Mouse (Mus musculus): ENCODE data around the gene Igfbp6. TPM values are rescaled to one million over a fixed set of nuclear protein-coding genes. Genes with fewer than 3 reads are reported as not detected.

Igfbp6 gene
- 1.2 TPM in 1 of 2 replicates, not detected in the other for polyA plus RNA-seq (2012; ENCODE audit: insufficient read depth, low replicate concordance)

GRCm38 (mm10) chr15:102144274-102144711 lies at the start of gene Igfbp6:
Gene Igfbp6, plus strand, starts transcription at chr15:102144362.
- Histone ChIP-seq H3K4me1 (peaks cover 54% of the 10 kb centered on the region), H3K9me3 (no peaks in the 10 kb centered on the region), H3K36me3 (replicated peaks; ENCODE audit: low read length) (no peaks in the 10 kb centered on the region), H3K4me3 (replicated peaks) (no peak within 1 kb of the TSS), H3K27me3 (replicated peaks) (peaks cover 43% of the 10 kb centered on the region)
- TF ChIP-seq FLI1 (IDR thresholded peaks at IDR 0.05; ENCODE audit: low read length): no peak
- no peak for TF ChIP-seq GATA1 (IDR thresholded peaks at IDR 0.05; ENCODE audit: borderline replicate concordance, low read length)

GRCm38 (mm10) chr15:102094988-102095387 lies 49.2 kb upstream of the Igfbp6 start:
- Histone ChIP-seq H3K4me1 (peaks cover 64% of the 10 kb centered on the region), H3K4me3 (replicated peaks) (no peak overlapping the region), H3K36me3 (replicated peaks; ENCODE audit: low read length) (peaks cover 82% of the 10 kb centered on the region), H3K27me3 (replicated peaks) (peaks cover 6% of the 10 kb centered on the region), H3K9me3 (no peaks in the 10 kb centered on the region)
- TF ChIP-seq GATA1 (IDR thresholded peaks at IDR 0.05; ENCODE audit: borderline replicate concordance, low read length): no peak
- TF ChIP-seq FLI1 (IDR thresholded peaks at IDR 0.05; ENCODE audit: low read length): no peak

- H3K27me3 ChIP-seq (replicated peaks): peaks cover 22% of the 10 kb centered on the region
- no peak overlapping the region for H3K4me3 ChIP-seq (replicated peaks)
- no peaks in the 10 kb centered on the region for H3K9me3 ChIP-seq
- no peak for TF ChIP-seq FLI1 (IDR thresholded peaks at IDR 0.05; ENCODE audit: low read length)
- TF ChIP-seq GATA1 (IDR thresholded peaks at IDR 0.05; ENCODE audit: borderline replicate concordance, low read length): no peak
- peaks cover 71% of the 10 kb centered on the region for H3K4me1 ChIP-seq
- H3K36me3 ChIP-seq (replicated peaks; ENCODE audit: low read length): peaks cover 58% of the 10 kb centered on the region
These were observed 46.8 kb upstream of the Igfbp6 start for GRCm38 (mm10) chr15:102097147-102097915.

GRCm38 (mm10) chr15:102097991-102098555 lies 46.1 kb upstream of the Igfbp6 start:
- H3K36me3 ChIP-seq (replicated peaks; ENCODE audit: low read length): peaks cover 51% of the 10 kb centered on the region
- peaks cover 28% of the 10 kb centered on the region for H3K27me3 ChIP-seq (replicated peaks)
- peaks cover 73% of the 10 kb centered on the region for H3K4me1 ChIP-seq
- no peaks in the 10 kb centered on the region for H3K9me3 ChIP-seq
- TF ChIP-seq FLI1 (IDR thresholded peaks at IDR 0.05; ENCODE audit: low read length) (no peak), GATA1 (IDR thresholded peaks at IDR 0.05; ENCODE audit: borderline replicate concordance, low read length) (no peak)
- no peak overlapping the region for H3K4me3 ChIP-seq (replicated peaks)

- Histone ChIP-seq H3K27me3 (replicated peaks) (peaks cover 40% of the 10 kb centered on the region), H3K36me3 (replicated peaks; ENCODE audit: low read length) (peaks cover 39% of the 10 kb centered on the region), H3K9me3 (no peaks in the 10 kb centered on the region), H3K4me3 (replicated peaks) (peak overlapping the region; percentile 91), H3K4me1 (peaks cover 85% of the 10 kb centered on the region)
- no peak for TF ChIP-seq FLI1 (IDR thresholded peaks at IDR 0.05; ENCODE audit: low read length)
- no peak for TF ChIP-seq GATA1 (IDR thresholded peaks at IDR 0.05; ENCODE audit: borderline replicate concordance, low read length)
These were observed 44.9 kb upstream of the Igfbp6 start for GRCm38 (mm10) chr15:102099260-102099659.

- Histone ChIP-seq H3K4me3 (replicated peaks) (peak overlapping the region; percentile 91), H3K4me1 (peaks cover 89% of the 10 kb centered on the region), H3K36me3 (replicated peaks; ENCODE audit: low read length) (peaks cover 34% of the 10 kb centered on the region), H3K27me3 (replicated peaks) (peaks cover 44% of the 10 kb centered on the region), H3K9me3 (no peaks in the 10 kb centered on the region)
- no peak for TF ChIP-seq GATA1 (IDR thresholded peaks at IDR 0.05; ENCODE audit: borderline replicate concordance, low read length)
- no peak for TF ChIP-seq FLI1 (IDR thresholded peaks at IDR 0.05; ENCODE audit: low read length)
These were observed 44.4 kb upstream of the Igfbp6 start for GRCm38 (mm10) chr15:102099771-102100160.

- Histone ChIP-seq H3K4me1 (peaks cover 90% of the 10 kb centered on the region), H3K27me3 (replicated peaks) (peaks cover 47% of the 10 kb centered on the region), H3K4me3 (replicated peaks) (peak within 1 kb of the TSS; percentile 91), H3K9me3 (no peaks in the 10 kb centered on the region), H3K36me3 (replicated peaks; ENCODE audit: low read length) (peaks cover 28% of the 10 kb centered on the region)
- TF ChIP-seq FLI1 (IDR thresholded peaks at IDR 0.05; ENCODE audit: low read length) (no peak), GATA1 (IDR thresholded peaks at IDR 0.05; ENCODE audit: borderline replicate concordance, low read length) (no peak)
These were observed 43.8 kb upstream of the Igfbp6 start, which contains the start of gene Tns2 for GRCm38 (mm10) chr15:102100161-102100981. Gene Tns2, plus strand, starts transcription at chr15:102100413.

- H3K4me3 ChIP-seq (replicated peaks): no peak overlapping the region
These were observed 43.0 kb upstream of the Igfbp6 start for GRCm38 (mm10) chr15:102100996-102101671.

More at GRCm38 (mm10) chr15:102100996-102101671, 43.0 kb upstream of the Igfbp6 start:
- no peaks in the 10 kb centered on the region for H3K9me3 ChIP-seq
- peaks cover 55% of the 10 kb centered on the region for H3K27me3 ChIP-seq (replicated peaks)
- peaks cover 92% of the 10 kb centered on the region for H3K4me1 ChIP-seq
- TF ChIP-seq FLI1 (IDR thresholded peaks at IDR 0.05; ENCODE audit: low read length): no peak
- no peak for TF ChIP-seq GATA1 (IDR thresholded peaks at IDR 0.05; ENCODE audit: borderline replicate concordance, low read length)
- H3K36me3 ChIP-seq (replicated peaks; ENCODE audit: low read length): peaks cover 20% of the 10 kb centered on the region

Measured in megakaryocyte, embryonic 14.5 days (primary cell).